Mouse (Mus musculus): ENCODE results near the gene Grin2b.

- TF ChIP-seq CTCF (conservative IDR thresholded peaks at IDR 0.05 in 1 of 2, IDR thresholded peaks at IDR 0.05 in 1 of 2; ENCODE audit: low read depth in 2 of 2, low read length in 2 of 2) (no peak), POLR2AphosphoS2 (IDR thresholded peaks at IDR 0.05; ENCODE audit: low read depth, low read length) (no peak)
These were observed 272.9 kb downstream of the Grin2b start for GRCm38 (mm10) chr6:135900410-135900809.
